Mouse (Mus musculus) G1E (cell line): ENCODE results near the gene Gm21852. TPM values are rescaled to one million over a fixed set of nuclear protein-coding genes. Genes with fewer than 3 reads are reported as not detected.
"Not testable (repeated sequence)": the region's sequence is repeated elsewhere in the genome, so short reads cannot be mapped to it uniquely, and the experiment has no call there.

Experiments used
- ATAC-seq: 2 replicates; pipeline ENCODE4 v1.8.0; 2016; ENCODE audit warnings: mild to moderate bottlenecking; ENCODE audit not compliant: insufficient number of reproducible peaks, poor library complexity, low FRiP score, severe bottlenecking; ENCODE audit errors: extremely low read depth
- DNase-seq: peaks from one replicate; pipeline ENCODE4 v3.0.0; 2012; ENCODE audit warnings: low spot score
- H3K27me3 ChIP-seq: 2 replicates; pipeline ENCODE4 v1.6.1; 2012; ENCODE audit warnings: mild to moderate bottlenecking, low read length, inconsistent platforms; ENCODE audit not compliant: insufficient read depth
- H3K36me3 ChIP-seq: replicated peaks from 2 replicates; pipeline ENCODE3; 2012; ENCODE audit warnings: mild to moderate bottlenecking, inconsistent platforms
- H3K4me1 ChIP-seq: 2 replicates; pipeline ENCODE4 v1.6.1; 2012; ENCODE audit warnings: low read depth, low read length, inconsistent platforms, mixed read lengths; ENCODE audit not compliant: insufficient read depth
- H3K4me3 ChIP-seq: 2 replicates; pipeline ENCODE4 v1.5.1; 2012; ENCODE audit warnings: low read depth, mild to moderate bottlenecking, inconsistent platforms, low read length, moderate library complexity, mixed read lengths
- H3K9me3 ChIP-seq: replicated peaks from 2 replicates; pipeline ENCODE4 v1.6.1; 2012; ENCODE audit warnings: inconsistent platforms
- polyA plus RNA-seq: library from polyadenylated mRNA; stranded (reverse); fragments of >175 nt; gene quantifications from 2 replicates; pipeline ENCODE4 v1.2.3, GENCODE M21; 2012
- total RNA-seq, 2 experiments: library from RNA; stranded (forward) in 1 of 2; stranded (reverse) in 1 of 2; fragments of 200-1000 nt in 1 of 2; fragments of >200 nt in 1 of 2; fragmentation: Nextera tagmentation in 1 of 2; gene quantifications; 2 replicates each; pipeline ENCODE4 v1.2.3; 2014 to 2017

The Gm21852 gene
- total RNA-seq (2014; fragmentation: Nextera tagmentation) (not detected in 2 replicates), total RNA-seq (2017) (not detected in 2 replicates), polyA plus RNA-seq (not detected in 2 replicates)

GRCm38 (mm10) chrY:40651896-40652295 lies at the start of gene Gm21852:
Gm21852 (minus strand) TSS chrY:40651996.
- H3K4me3 ChIP-seq, ATAC-seq, H3K36me3 ChIP-seq, DNase-seq, H3K9me3 ChIP-seq, H3K4me1 ChIP-seq, H3K27me3 ChIP-seq: not testable (repeated sequence)

Other genes with a start within 250 kb of the Gm21852 start
- not detected in 2 replicates for gene Gm21797, start 123.8 kb upstream of the Gm21852 start, total RNA-seq (2014; fragmentation: Nextera tagmentation)
- gene Gm21797, start 123.8 kb upstream of the Gm21852 start, total RNA-seq (2017), result not detected in 2 replicates
- gene Gm21797, start 123.8 kb upstream of the Gm21852 start, polyA plus RNA-seq, result not detected in 2 replicates
- gene Gm20795, start 152.9 kb upstream of the Gm21852 start, total RNA-seq (2014; fragmentation: Nextera tagmentation), result not detected in 2 replicates
- not detected in 2 replicates for gene Gm20795, start 152.9 kb upstream of the Gm21852 start, total RNA-seq (2017)
- not detected in 2 replicates for gene Gm20795, start 152.9 kb upstream of the Gm21852 start, polyA plus RNA-seq